Mouse (Mus musculus): ENCODE results near the gene 4921536K21Rik.
A peak's percentile ranks its signal among the peaks of the same experiment; 100 is the strongest.

4921536K21Rik gene

GRCm38 (mm10) chr11:3894406-3895281 is at the start of gene 4921536K21Rik, which contains the start of gene Dusp18:
Gene 4921536K21Rik, minus strand, starts transcription at chr11:3895098.
Gene Dusp18, plus strand, starts transcription at chr11:3895240.
- peak; percentile 96 for DNase-seq (ENCODE audit: inconsistent ontology term)

DNA sequence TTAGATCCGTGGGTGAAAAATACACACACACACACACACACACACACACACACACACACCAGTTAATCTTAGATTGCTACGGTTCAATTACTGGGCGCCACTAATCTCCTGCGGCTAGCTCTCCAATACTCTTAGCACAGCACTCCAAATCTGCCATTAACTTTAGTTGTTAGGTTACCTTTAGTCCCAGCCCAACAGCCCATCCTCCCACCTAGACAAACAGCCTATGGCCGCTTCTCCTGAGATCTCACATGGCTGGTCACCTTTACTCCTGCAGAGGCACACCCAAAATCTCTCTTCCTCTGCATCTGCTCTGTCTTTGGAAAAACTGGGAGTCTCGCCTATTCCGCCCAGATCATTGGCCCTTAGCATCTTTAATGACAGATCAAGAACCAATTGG is 46.5 kb upstream of the 4921536K21Rik start:
- DNase-seq (ENCODE audit: inconsistent ontology term): no peak

DNA sequence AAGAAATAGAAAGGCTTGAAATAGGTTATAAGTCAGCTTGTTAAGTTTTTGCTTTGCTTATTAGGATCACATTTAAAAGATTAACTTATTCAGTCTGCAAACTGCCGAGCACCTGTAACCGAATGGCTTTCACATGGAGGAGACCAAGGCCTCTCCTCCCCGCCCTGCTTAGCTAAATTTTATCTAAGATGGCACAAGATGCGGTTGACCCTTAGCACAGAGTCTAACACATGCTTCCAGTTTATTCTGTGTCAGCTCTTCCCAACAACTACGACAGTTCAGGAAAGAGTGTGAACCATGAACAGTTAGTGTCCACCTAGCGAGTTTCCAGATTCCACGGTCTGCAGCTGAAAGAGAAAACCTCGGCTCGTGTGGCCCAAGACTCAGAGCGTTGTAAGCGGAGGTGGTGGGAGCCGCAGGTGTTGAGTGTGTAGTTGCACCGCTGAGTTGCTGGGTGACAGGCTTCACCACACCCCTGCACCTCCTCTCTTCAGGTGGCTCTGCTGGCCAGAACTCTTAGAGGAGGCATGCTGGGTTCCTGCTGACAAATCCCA is 42.5 kb upstream of the 4921536K21Rik start:
- no peak for DNase-seq (ENCODE audit: inconsistent ontology term)

DNA sequence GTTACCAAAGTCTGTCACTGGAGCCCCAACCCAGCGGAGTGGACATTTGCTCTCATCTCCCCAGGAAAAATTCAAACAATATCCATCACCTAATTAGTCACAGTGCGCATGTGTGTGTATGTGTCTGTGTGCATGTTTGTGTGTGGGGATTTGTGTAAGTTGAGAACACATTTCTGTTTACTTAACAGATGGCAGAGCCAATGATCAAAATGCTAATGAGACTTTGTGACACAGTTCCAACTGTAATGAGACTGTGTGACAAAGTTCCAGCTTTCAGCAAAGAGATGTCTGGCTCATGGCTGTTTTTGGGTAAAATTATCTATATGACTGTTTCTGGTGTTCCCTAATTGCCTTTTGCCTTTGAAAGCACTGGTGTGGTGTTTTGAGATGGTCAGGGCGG is 41.4 kb upstream of the 4921536K21Rik start:
- DNase-seq (ENCODE audit: inconsistent ontology term): no peak

GRCm38 (mm10) chr11:3935135-3935534 is 40.2 kb upstream of the 4921536K21Rik start:
- DNase-seq (ENCODE audit: inconsistent ontology term): no peak

DNA sequence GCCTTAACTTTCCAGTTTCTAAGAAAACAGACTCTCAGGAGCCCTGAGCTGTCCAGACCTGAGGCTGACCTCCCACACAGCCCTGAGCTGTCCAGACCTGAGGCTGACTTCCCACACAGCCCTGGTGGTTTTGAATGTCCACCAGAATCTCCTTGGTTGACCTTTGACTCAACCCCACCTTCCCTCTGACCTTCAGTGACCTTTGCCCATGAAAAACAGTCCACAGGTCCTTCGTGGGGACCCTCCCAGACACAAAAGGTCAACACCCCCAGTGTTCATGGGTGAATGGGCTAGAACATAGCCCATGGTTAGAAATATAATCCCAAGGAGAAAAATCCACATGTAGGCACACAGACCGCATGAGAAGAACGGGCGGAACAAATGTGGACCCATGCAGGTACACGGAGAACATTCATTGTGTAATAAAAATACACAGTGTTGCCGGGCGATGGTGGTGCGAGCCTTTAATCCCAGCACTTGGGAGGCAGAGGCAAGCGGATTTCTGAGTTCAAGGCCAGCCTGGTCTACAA is 38.9 kb upstream of the 4921536K21Rik start:
- DNase-seq (ENCODE audit: inconsistent ontology term): no peak

GRCm38 (mm10) chr11:3931511-3932211 is 36.8 kb upstream of the 4921536K21Rik start, which contains the start of gene Tcn2:
Gene Tcn2, minus strand, starts transcription at chr11:3932159.
- peak; percentile 76 for DNase-seq (ENCODE audit: inconsistent ontology term)

GRCm38 (mm10) chr11:3930931-3931330 is 36.0 kb upstream of the 4921536K21Rik start:
- DNase-seq (ENCODE audit: inconsistent ontology term): no peak

GRCm38 (mm10) chr11:3930019-3930418 is 35.1 kb upstream of the 4921536K21Rik start:
- no peak for DNase-seq (ENCODE audit: inconsistent ontology term)

DNA sequence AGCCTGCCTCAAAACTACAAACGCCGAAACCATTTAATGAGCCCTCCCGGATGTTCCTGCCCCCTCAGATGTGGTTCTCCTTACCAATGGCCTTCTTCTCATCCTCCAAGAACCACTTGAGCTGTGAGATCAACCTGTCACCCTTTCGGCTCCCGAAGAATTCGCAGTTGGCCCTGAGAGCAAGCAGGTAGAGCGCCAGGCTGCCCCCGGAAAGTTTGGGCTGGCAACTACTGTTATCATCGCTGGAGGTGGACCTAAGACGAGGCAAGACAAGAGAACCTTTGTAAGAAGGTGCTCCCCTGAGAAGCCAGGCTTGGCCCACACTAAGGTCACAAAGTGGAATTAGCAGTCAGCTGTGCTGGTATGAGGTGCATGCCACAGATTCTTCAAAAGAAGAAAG is 31.0 kb upstream of the 4921536K21Rik start:
- DNase-seq (ENCODE audit: inconsistent ontology term): no peak

DNA sequence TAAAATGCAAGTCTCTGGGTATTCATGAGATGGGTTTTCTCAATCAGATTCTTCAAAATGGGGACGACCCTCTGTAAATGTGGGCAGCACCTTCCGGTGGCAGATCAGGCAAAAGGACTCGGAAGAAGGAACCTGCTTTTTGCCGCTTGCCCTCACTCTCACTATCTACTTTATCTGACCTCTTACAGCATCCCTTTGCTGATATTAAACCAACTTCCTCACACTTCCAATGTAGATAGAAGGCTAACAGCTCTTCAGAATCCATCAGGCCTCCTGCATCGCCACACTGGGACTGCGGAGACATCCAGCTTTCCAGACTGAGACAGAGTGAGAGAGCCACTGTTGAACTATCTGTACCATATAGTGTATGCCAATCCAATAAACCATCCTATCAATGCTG is 27.8 kb upstream of the 4921536K21Rik start:
- DNase-seq (ENCODE audit: inconsistent ontology term): no peak

GRCm38 (mm10) chr11:3922115-3922514 is 27.2 kb upstream of the 4921536K21Rik start:
- no peak for DNase-seq (ENCODE audit: inconsistent ontology term)

DNA sequence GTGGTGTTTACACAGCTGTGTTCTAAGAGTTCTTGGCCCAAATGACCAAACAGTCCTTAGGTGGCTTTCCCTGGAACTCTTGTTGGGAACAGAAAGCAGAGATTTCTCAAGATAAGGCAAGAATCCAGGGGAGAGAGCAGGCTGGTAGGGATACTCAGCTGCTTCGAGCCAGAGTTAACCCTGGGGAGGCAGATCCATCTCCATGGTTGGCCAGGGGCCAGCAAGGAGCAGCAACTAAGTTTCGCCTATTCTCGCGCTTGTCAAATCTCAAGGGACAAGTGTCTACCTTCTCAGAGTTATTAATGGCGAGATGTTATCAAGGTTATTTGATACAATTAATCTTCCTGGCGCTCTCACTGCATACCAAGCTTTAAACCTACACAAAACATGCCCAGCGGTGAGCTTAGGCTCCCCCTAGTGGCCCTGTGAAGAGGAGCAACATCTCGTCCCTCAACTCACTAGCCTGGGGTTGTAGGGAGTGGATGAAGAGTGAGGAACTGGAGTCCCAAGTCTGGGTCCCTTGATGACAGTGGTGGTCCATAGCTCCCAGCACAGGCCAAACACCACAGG is 26.5 kb upstream of the 4921536K21Rik start:
- DNase-seq (ENCODE audit: inconsistent ontology term): no peak

DNA sequence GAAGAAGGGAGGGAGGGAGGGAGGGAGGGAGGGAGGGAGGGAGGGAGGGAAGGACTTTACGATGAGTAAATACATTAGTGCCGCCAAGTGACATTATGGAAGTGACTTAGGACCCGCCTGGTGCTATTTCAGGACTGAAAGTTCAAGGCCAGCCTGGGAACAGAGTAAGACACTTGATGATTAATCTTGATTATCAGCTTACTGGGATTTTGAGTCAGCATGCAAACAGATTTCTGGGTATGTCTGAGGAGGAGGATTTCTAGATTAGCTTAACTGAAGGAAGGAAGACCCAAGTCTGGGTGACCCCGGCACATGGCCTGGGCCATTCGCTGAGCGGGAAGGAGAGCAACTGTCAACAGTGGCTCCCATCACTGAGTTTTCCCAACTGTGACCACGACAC is 25.6 kb upstream of the 4921536K21Rik start:
- no peak for DNase-seq (ENCODE audit: inconsistent ontology term)

GRCm38 (mm10) chr11:3918738-3919137 is 23.8 kb upstream of the 4921536K21Rik start:
- no peak for DNase-seq (ENCODE audit: inconsistent ontology term)

GRCm38 (mm10) chr11:3914109-3914840 is 19.4 kb upstream of the 4921536K21Rik start, which contains the start of gene Slc35e4:
Gene Slc35e4, minus strand, starts transcription at chr11:3914664.
- peak; percentile 99 for DNase-seq (ENCODE audit: inconsistent ontology term)

GRCm38 (mm10) chr11:3913316-3914108 is 18.6 kb upstream of the 4921536K21Rik start:
- peak; percentile 97 for DNase-seq (ENCODE audit: inconsistent ontology term)

DNA sequence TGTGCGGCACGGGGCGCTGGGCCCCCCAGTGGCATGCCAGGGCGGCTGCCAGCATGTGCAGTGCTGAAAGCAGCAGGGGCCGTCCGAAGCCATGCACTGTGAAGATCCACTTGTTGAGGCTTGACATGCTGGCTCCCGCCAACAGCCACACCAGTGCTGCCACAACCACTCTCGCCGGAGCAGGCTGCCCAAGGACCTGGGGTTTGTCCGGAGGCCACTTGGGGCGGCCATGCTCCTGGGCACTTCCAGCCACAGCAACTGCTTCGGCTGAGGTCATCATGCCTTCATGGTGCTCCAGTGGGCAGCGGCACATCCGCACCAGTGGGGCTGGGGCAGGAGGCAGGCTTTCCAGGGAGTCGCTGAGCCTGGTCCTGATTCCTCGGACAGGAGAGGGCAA is 18.0 kb upstream of the 4921536K21Rik start:
- DNase-seq (ENCODE audit: inconsistent ontology term): no peak

- peak; percentile 44 for DNase-seq (ENCODE audit: inconsistent ontology term)
These were observed 17.4 kb upstream of the 4921536K21Rik start for GRCm38 (mm10) chr11:3912100-3912874.

Measured in Muller cell, postnatal 12 days (primary cell).